Mouse (Mus musculus) layer of hippocampus, adult 9-10 months (tissue): ENCODE results near the gene Madd.
"Not testable (repeated sequence)": the region's sequence is repeated elsewhere in the genome, so short reads cannot be mapped to it uniquely, and the experiment has no call there.

Experiments
- DNase-seq: peaks from one replicate; pipeline ENCODE4 v3.0.0; 2022; ENCODE audit warnings: low spot score

The Madd gene

GRCm38 (mm10) chr2:91123521-91123920 is 60.1 kb downstream of the Madd start:
- no peak for DNase-seq

- no peak for DNase-seq
Measured at GRCm38 (mm10) chr2:91121497-91121896, 62.1 kb downstream of the Madd start.

GRCm38 (mm10) chr2:91121011-91121410 is 62.6 kb downstream of the Madd start:
- no peak for DNase-seq

- DNase-seq, result no peak
Measured at GRCm38 (mm10) chr2:91120261-91120671, 63.4 kb downstream of the Madd start.

GRCm38 (mm10) chr2:91119551-91119950 is 64.1 kb downstream of the Madd start:
- no peak for DNase-seq

- no peak for DNase-seq
Measured at GRCm38 (mm10) chr2:91119061-91119460, 64.6 kb downstream of the Madd start.

- DNase-seq, result no peak
Measured at GRCm38 (mm10) chr2:91118647-91119046, 65.0 kb downstream of the Madd start.

GRCm38 (mm10) chr2:91117585-91118275 is 65.9 kb downstream of the Madd start, which contains the start of gene Mybpc3:
Gene Mybpc3 (plus strand): TSS chr2:91118144.
- no peak for DNase-seq

GRCm38 (mm10) chr2:91116842-91117241 is 66.8 kb downstream of the Madd start:
- DNase-seq, result no peak

GRCm38 (mm10) chr2:91115578-91115970 is 68.1 kb downstream of the Madd start:
- DNase-seq, result no peak

- DNase-seq, result peak; percentile 87
Measured at GRCm38 (mm10) chr2:91114781-91115577, 68.7 kb downstream of the Madd start.

- no peak for DNase-seq
Measured at GRCm38 (mm10) chr2:91113852-91114251, 69.8 kb downstream of the Madd start.

GRCm38 (mm10) chr2:91113334-91113733 is 70.3 kb downstream of the Madd start:
- no peak for DNase-seq

- no peak for DNase-seq
Measured at GRCm38 (mm10) chr2:91112491-91112890, 71.1 kb downstream of the Madd start.

- DNase-seq, result not testable (repeated sequence)
Measured at GRCm38 (mm10) chr2:91111832-91112231, 71.8 kb downstream of the Madd start.

- DNase-seq, result no peak
Measured at GRCm38 (mm10) chr2:91110429-91110828, 73.2 kb downstream of the Madd start.

- DNase-seq, result no peak
Measured at GRCm38 (mm10) chr2:91109807-91110385, 73.7 kb downstream of the Madd start.

GRCm38 (mm10) chr2:91109241-91109640 is 74.4 kb downstream of the Madd start:
- no peak for DNase-seq

- DNase-seq, result no peak
Measured at GRCm38 (mm10) chr2:91108156-91108555, 75.5 kb downstream of the Madd start.

- DNase-seq, result peak; percentile 77
Measured at GRCm38 (mm10) chr2:91101124-91101740, 82.4 kb downstream of the Madd start.

- no peak for DNase-seq
Measured at GRCm38 (mm10) chr2:91098156-91098555, 85.5 kb downstream of the Madd start.

- DNase-seq, result no peak
Measured at GRCm38 (mm10) chr2:91097015-91097414, 86.6 kb downstream of the Madd start.

- DNase-seq, result no peak
Measured at GRCm38 (mm10) chr2:91096524-91096923, 87.1 kb downstream of the Madd start.
